Mouse (Mus musculus): ENCODE data around the gene Gpr146. TPM values are rescaled to one million over a fixed set of nuclear protein-coding genes. Genes with fewer than 3 reads are reported as not detected.
A peak's percentile ranks its signal among the peaks of the same experiment; 100 is the strongest.

Gpr146 gene
- polyA plus RNA-seq, 1 experiment from 2014 or later = 22.7 TPM

DNA sequence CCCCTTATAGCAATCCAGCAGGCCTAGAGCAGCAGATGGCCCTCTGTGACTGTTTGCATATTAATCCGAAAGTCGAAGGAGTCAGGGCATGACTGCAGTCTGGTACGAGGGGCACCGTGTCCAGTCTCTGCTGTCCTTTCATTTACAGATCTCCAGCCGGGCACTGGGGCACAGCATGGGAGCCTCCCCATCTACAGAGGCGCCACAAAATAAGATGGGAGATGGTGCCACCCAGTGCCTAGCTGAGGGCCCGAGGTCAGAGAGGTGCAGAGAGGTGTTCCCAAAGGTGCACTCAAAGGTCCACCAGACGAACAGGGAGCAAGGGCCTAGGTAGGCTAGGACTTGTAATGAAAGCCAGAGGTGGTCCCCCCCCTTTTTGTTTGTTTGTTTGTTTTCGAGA lies 5.7 kb downstream of the Gpr146 start:
- Histone ChIP-seq H3K4me2 (replicated peaks; ENCODE audit: low read depth, low read length) (peak overlapping the region; percentile 83), H3K36me3 (ENCODE audit: insufficient read depth, low read length) (no peaks in the 10 kb centered on the region), H3K9me3 (ENCODE audit: low read length) (no peaks in the 10 kb centered on the region), H3K4me1 (ENCODE audit: insufficient read depth, low read depth, low read length) (peaks cover 43% of the 10 kb centered on the region), H3K27me3 (replicated peaks; ENCODE audit: insufficient read depth, low read length) (no peaks in the 10 kb centered on the region), H3K4me3 (ENCODE audit: low read depth, low read length) (no peak overlapping the region), H3K9ac (replicated peaks; ENCODE audit: low read depth) (0 out of 2 replicates have a peak overlapping the region, but pooled peaks have one; percentile 3), H3K27ac (ENCODE audit: low read length) (peak overlapping the region; percentile 75)
- no peak for ATAC-seq
- no peak for DNase-seq (ENCODE audit: low spot score)
- 67% methylated on average over 9 of the region's 9 CpGs for WGBS
- no peak for TF ChIP-seq EP300 (IDR thresholded peaks at IDR 0.05)
- TF ChIP-seq CTCF (IDR thresholded peaks at IDR 0.05) = no peak

DNA sequence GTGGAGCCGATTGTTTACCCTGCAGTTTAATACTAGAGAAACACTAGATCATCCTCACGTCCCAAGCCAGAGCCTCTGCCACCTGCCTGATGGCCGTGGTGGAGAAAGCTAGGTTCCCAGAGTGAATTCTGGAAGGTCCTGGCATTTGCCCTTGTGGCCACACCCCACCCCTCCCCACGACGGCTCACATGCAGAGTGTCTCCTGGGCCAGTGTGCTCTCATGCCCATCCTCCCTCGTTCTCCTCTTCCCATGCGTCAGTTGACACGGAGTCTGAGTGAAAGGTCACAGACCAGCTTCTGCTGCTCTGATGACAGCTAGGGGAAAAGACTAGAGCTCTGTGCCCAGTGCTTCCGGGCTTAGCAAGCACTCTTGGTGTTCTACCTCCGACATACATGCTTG lies 7.0 kb downstream of the Gpr146 start:
- no peaks in the 10 kb centered on the region for H3K9me3 ChIP-seq (ENCODE audit: low read length)
- H3K27me3 ChIP-seq (replicated peaks; ENCODE audit: insufficient read depth, low read length) = no peaks in the 10 kb centered on the region
- DNase-seq (ENCODE audit: low spot score) (peak; percentile 80), ATAC-seq (0 out of 2 replicates have a peak, but pooled peaks have one; percentile 8)
- peak overlapping the region; percentile 64 for H3K27ac ChIP-seq (ENCODE audit: low read length)
- H3K36me3 ChIP-seq (ENCODE audit: insufficient read depth, low read length) = no peaks in the 10 kb centered on the region
- whole genome bisulfite sequencing = 20% methylated on average over 10 of the region's 10 CpGs
- 0 out of 2 replicates have a peak overlapping the region, but pooled peaks have one; percentile 14 for H3K4me2 ChIP-seq (replicated peaks; ENCODE audit: low read depth, low read length)
- 0 out of 2 replicates have a peak overlapping the region, but pooled peaks have one; percentile 26 for H3K9ac ChIP-seq (replicated peaks; ENCODE audit: low read depth)
- TF ChIP-seq EP300 (IDR thresholded peaks at IDR 0.05) = no peak
- no peak for TF ChIP-seq CTCF (IDR thresholded peaks at IDR 0.05)
- peaks cover 42% of the 10 kb centered on the region for H3K4me1 ChIP-seq (ENCODE audit: insufficient read depth, low read depth, low read length)
- no peak overlapping the region for H3K4me3 ChIP-seq (ENCODE audit: low read depth, low read length)

- WGBS = 92% methylated on average over 5 of the region's 5 CpGs
- no peaks in the 10 kb centered on the region for H3K27me3 ChIP-seq (replicated peaks; ENCODE audit: insufficient read depth, low read length)
Measured at GRCm38 (mm10) chr5:139386047-139386446, 8.6 kb downstream of the Gpr146 start.

GRCm38 (mm10) chr5:139387329-139388194 lies 10.1 kb downstream of the Gpr146 start:
- Histone ChIP-seq H3K27me3 (replicated peaks; ENCODE audit: insufficient read depth, low read length) (no peaks in the 10 kb centered on the region), H3K4me2 (replicated peaks; ENCODE audit: low read depth, low read length) (no peak overlapping the region), H3K4me3 (ENCODE audit: low read depth, low read length) (no peak overlapping the region), H3K36me3 (ENCODE audit: insufficient read depth, low read length) (peaks cover 4% of the 10 kb centered on the region; the same call in 1 of the 2 replicates), H3K4me1 (ENCODE audit: insufficient read depth, low read depth, low read length) (peaks cover 39% of the 10 kb centered on the region), H3K9ac (replicated peaks; ENCODE audit: low read depth) (no peak overlapping the region), H3K27ac (ENCODE audit: low read length) (peak overlapping the region; percentile 79), H3K9me3 (ENCODE audit: low read length) (no peaks in the 10 kb centered on the region)
- DNase-seq (ENCODE audit: low spot score) (peak; percentile 65), ATAC-seq (peak; percentile 34)
- TF ChIP-seq CTCF (IDR thresholded peaks at IDR 0.05) = no peak
- no peak for TF ChIP-seq EP300 (IDR thresholded peaks at IDR 0.05)
- WGBS = 76% methylated on average over 10 of the region's 10 CpGs

More at GRCm38 (mm10) chr5:139386047-139386446, 8.6 kb downstream of the Gpr146 start:
- no peak overlapping the region for H3K4me3 ChIP-seq (ENCODE audit: low read depth, low read length)
- ATAC-seq = no peak
- H3K36me3 ChIP-seq (ENCODE audit: insufficient read depth, low read length) = no peaks in the 10 kb centered on the region
- H3K27ac ChIP-seq (ENCODE audit: low read length) = no peak overlapping the region
- no peak for DNase-seq (ENCODE audit: low spot score)
- no peaks in the 10 kb centered on the region for H3K9me3 ChIP-seq (ENCODE audit: low read length)
- H3K4me1 ChIP-seq (ENCODE audit: insufficient read depth, low read depth, low read length) = peaks cover 40% of the 10 kb centered on the region
- no peak overlapping the region for H3K9ac ChIP-seq (replicated peaks; ENCODE audit: low read depth)
- TF ChIP-seq EP300 (IDR thresholded peaks at IDR 0.05) (no peak), CTCF (IDR thresholded peaks at IDR 0.05) (no peak)
- H3K4me2 ChIP-seq (replicated peaks; ENCODE audit: low read depth, low read length) = no peak overlapping the region

DNA sequence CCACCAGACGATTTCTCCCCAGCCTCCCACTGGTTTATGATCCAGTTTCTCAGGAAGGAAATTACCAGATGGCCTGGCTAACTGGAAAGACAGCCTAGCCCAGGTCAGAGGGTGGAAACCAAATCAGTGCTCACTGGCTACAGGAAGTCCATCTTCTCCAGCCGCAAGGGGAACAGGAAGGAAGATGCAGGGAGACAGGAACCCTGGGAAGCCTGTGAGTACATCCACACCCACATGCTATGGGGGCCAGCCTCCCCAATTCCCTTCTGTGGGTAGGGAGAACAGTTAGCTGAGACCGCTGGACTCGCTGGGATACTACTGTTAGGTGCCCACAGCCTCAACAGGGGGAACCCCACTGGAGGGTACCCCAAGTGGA lies 10.7 kb downstream of the Gpr146 start:
- Histone ChIP-seq H3K9ac (replicated peaks; ENCODE audit: low read depth) (no peak overlapping the region; the same call in 1 of the 2 replicates), H3K9me3 (ENCODE audit: low read length) (no peaks in the 10 kb centered on the region), H3K4me1 (ENCODE audit: insufficient read depth, low read depth, low read length) (peaks cover 37% of the 10 kb centered on the region), H3K4me3 (ENCODE audit: low read depth, low read length) (no peak overlapping the region), H3K36me3 (ENCODE audit: insufficient read depth, low read length) (peaks cover 10% of the 10 kb centered on the region), H3K27me3 (replicated peaks; ENCODE audit: insufficient read depth, low read length) (no peaks in the 10 kb centered on the region), H3K4me2 (replicated peaks; ENCODE audit: low read depth, low read length) (0 out of 2 replicates have a peak overlapping the region, but pooled peaks have one; percentile 17), H3K27ac (ENCODE audit: low read length) (peak overlapping the region; percentile 79)
- ATAC-seq (peak; percentile 46), DNase-seq (ENCODE audit: low spot score) (peak; percentile 72)
- TF ChIP-seq EP300 (IDR thresholded peaks at IDR 0.05) (peak; percentile 85), CTCF (IDR thresholded peaks at IDR 0.05) (no peak; the same call in 1 of the 2 replicates)
- WGBS = 60% methylated on average over 4 of the region's 4 CpGs

Measured in lung, postnatal 0 days (tissue).